Mouse (Mus musculus) forebrain, embryonic 14.5 days (tissue): ENCODE measurements at regions not wholly inside any gene's neighbourhood (a gene's known extent, or its start where the extent isn't known, plus 50 kb on each side); places are given as distances from the start of the nearest gene placed in this dataset.

ENCODE experiments used
- ATAC-seq: fragments of 200-750 bp; cut with Nextera tagmentation; 2 replicates; pipeline ENCODE4 v1.8.0; 2017; ENCODE audit warnings: mild to moderate bottlenecking, moderate library complexity
- DNase-seq: peaks from one replicate; pipeline ENCODE4 v3.0.0-alpha.2; 2015; ENCODE audit warnings: low spot score
- H3K27ac ChIP-seq: fragments of 300-500 bp; sonication (generic); 2 replicates; pipeline ENCODE4 v1.5.1; 2014; ENCODE audit warnings: low read depth, mild to moderate bottlenecking, control low read depth, low read length, moderate library complexity
- H3K27me3 ChIP-seq: fragments of 300-500 bp; sonication (generic); replicated peaks from 2 replicates; pipeline ENCODE4 v1.6.1; 2014; ENCODE audit warnings: low read length, control low read depth, mixed read lengths; ENCODE audit not compliant: control insufficient read depth, insufficient read depth
- H3K36me3 ChIP-seq: fragments of 300-500 bp; sonication (generic); 2 replicates; pipeline ENCODE4 v1.6.1; 2014; ENCODE audit warnings: low read length, control low read depth; ENCODE audit not compliant: control insufficient read depth, insufficient read depth
- H3K4me1 ChIP-seq: fragments of 300-500 bp; sonication (generic); 2 replicates; pipeline ENCODE4 v1.6.1; 2014; ENCODE audit warnings: antibody characterized with exemption, low read length, control low read depth; ENCODE audit not compliant: control insufficient read depth, insufficient read depth
- H3K4me2 ChIP-seq: fragments of 300-500 bp; sonication (generic); 2 replicates; pipeline ENCODE4 v1.6.1; 2014; ENCODE audit warnings: mild to moderate bottlenecking, control low read depth, low read length
- H3K4me3 ChIP-seq: fragments of 300-500 bp; sonication (generic); 2 replicates; pipeline ENCODE4 v1.5.1; 2014; ENCODE audit warnings: low read depth, low read length, control low read depth
- H3K9ac ChIP-seq: fragments of 300-500 bp; sonication (generic); 2 replicates; pipeline ENCODE4 v1.6.1; 2014; ENCODE audit warnings: mild to moderate bottlenecking, low read length, control low read depth, moderate library complexity
- H3K9me3 ChIP-seq: fragments of 300-500 bp; sonication (generic); replicated peaks from 2 replicates; pipeline ENCODE4 v1.6.1; 2016; ENCODE audit warnings: low read length, control low read depth, mixed read lengths; ENCODE audit not compliant: control insufficient read depth
- WGBS: fragments of 180-500 bp; shearing (Covaris S2); extraction: QIAGEN DNeasy Blood & Tissue Kit; methylation state at CpG from one replicate; pipeline ENCODE4 v1.1.7; 2014; 5-methylcytosine and 5-hydroxymethylcytosine counted together

GRCm38 (mm10) chr9:12380029-12380428, 865.6 kb downstream of the Jrkl start:
- 63% methylated on average over 2 of the region's 2 CpGs for WGBS
- no peak for DNase-seq
- ATAC-seq, result no peak

GRCm38 (mm10) chr9:12344296-12344695, 901.3 kb downstream of the Jrkl start:
- no peaks in the 10 kb centered on the region for H3K27me3 ChIP-seq
- WGBS, result 66% methylated on average over 2 of the region's 2 CpGs

More at GRCm38 (mm10) chr9:12380029-12380428, 865.6 kb downstream of the Jrkl start:
- Histone ChIP-seq H3K4me2 (no peak overlapping the region), H3K9me3 (no peaks in the 10 kb centered on the region), H3K36me3 (no peaks in the 10 kb centered on the region), H3K4me1 (no peaks in the 10 kb centered on the region), H3K27ac (no peak overlapping the region), H3K27me3 (no peaks in the 10 kb centered on the region), H3K9ac (no peak overlapping the region), H3K4me3 (no peak overlapping the region)

DNA sequence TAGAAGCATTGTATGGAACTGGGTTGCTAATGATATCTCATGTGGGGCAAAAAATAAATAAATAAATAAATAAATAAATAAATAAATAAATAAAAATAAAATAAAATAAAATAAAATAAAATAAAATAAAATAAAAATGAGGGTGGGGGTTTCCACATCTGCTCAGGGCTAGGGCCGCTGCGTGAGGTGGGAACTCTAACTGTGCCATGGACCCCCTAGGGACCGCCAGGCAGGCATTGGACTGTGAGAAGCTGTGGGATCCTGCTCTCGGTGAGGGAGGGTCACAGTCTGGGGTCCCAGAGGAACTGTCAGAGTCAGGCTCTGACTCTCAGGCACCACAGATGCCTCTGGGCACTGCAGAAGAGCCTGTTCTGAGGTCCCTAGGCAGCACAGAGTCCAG, 904.2 kb downstream of the Jrkl start:
- no peak overlapping the region for H3K9ac ChIP-seq
- 93% methylated on average over 4 of the region's 4 CpGs for WGBS
- DNase-seq (no peak), ATAC-seq (0 out of 2 replicates have a peak, but pooled peaks have one; percentile 32)
- H3K4me1 ChIP-seq, result no peaks in the 10 kb centered on the region
- no peaks in the 10 kb centered on the region for H3K27me3 ChIP-seq
- no peaks in the 10 kb centered on the region for H3K9me3 ChIP-seq
- H3K27ac ChIP-seq, result no peak overlapping the region
- H3K36me3 ChIP-seq, result no peaks in the 10 kb centered on the region
- no peak overlapping the region for H3K4me2 ChIP-seq
- H3K4me3 ChIP-seq, result no peak overlapping the region

More at GRCm38 (mm10) chr9:12344296-12344695, 901.3 kb downstream of the Jrkl start:
- H3K4me3 ChIP-seq, result no peak overlapping the region
- no peaks in the 10 kb centered on the region for H3K36me3 ChIP-seq
- no peak overlapping the region for H3K4me2 ChIP-seq
- no peaks in the 10 kb centered on the region for H3K9me3 ChIP-seq
- no peak overlapping the region for H3K9ac ChIP-seq
- no peak overlapping the region for H3K27ac ChIP-seq
- ATAC-seq, result no peak
- no peaks in the 10 kb centered on the region for H3K4me1 ChIP-seq
- no peak for DNase-seq

GRCm38 (mm10) chr9:12313517-12314075, 932.0 kb downstream of the Jrkl start:
- H3K4me1 ChIP-seq, result no peaks in the 10 kb centered on the region
- no peak overlapping the region for H3K27ac ChIP-seq
- no peaks in the 10 kb centered on the region for H3K27me3 ChIP-seq
- 70% methylated on average over 4 of the region's 4 CpGs for WGBS
- H3K9ac ChIP-seq, result no peak overlapping the region
- no peak overlapping the region for H3K4me2 ChIP-seq
- DNase-seq (no peak), ATAC-seq (no peak)
- no peaks in the 10 kb centered on the region for H3K36me3 ChIP-seq
- H3K4me3 ChIP-seq, result no peak overlapping the region
- no peaks in the 10 kb centered on the region for H3K9me3 ChIP-seq

DNA sequence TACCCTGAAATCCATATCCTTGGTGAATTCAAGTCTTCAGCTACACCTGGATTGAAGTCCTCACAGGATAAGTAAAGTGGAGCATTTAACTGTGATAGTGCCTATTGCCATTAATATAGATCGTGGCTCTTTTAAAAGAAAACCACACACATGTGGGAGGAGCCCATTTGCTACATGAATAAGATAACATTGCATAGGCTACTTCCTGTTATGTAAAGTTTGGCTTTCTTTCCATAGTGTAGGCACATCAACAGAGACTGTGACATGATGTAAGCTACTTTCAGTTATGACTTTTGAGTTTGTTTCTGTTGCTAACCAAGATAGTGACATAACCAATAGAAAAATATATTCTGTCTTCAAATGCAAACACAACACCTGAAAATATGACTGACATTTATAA, 932.6 kb downstream of the Jrkl start:
- Histone ChIP-seq H3K4me1 (no peaks in the 10 kb centered on the region), H3K4me2 (no peak overlapping the region), H3K27ac (no peak overlapping the region), H3K27me3 (no peaks in the 10 kb centered on the region), H3K36me3 (no peaks in the 10 kb centered on the region), H3K9ac (no peak overlapping the region), H3K9me3 (no peaks in the 10 kb centered on the region), H3K4me3 (no peak overlapping the region)
- no peak for ATAC-seq
- WGBS, result 88% methylated on average over 1 of the region's 1 CpGs
- no peak for DNase-seq
